Mouse (Mus musculus): ENCODE data around the gene Gm20816.
"Not testable (repeated sequence)": the region's sequence is repeated elsewhere in the genome, so short reads cannot be mapped to it uniquely, and the experiment has no call there.

Gene Gm20816

DNA sequence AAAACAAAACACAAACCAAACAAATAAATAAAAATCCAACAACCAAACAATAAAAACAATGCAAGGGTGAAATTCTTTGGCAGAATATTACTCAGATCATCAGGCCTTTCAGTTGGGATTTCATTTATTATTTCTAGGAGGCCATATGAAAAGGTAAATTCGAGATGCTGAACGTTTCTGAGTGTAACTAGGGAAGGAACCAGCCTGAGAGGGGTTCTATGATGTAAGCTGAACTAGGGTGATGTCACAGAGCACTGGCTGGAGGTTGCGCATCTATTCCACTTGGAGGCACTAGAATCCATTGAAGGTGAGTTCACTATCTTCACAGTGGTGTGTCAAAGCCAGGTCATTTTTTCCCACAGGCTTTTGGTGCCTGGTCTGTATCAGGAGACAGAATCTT is at the start of gene Gm20816:
Gene Gm20816 (plus strand): TSS at position 301 of the 400 bp plus-strand sequence.
- not testable (repeated sequence) for DNase-seq

Data from thymus, adult 18-20 months (tissue).